Mouse (Mus musculus) kidney, postnatal 14 days (tissue): Measurements from ENCODE around the gene Crnn.

Experiments used
- DNase-seq: peaks from one replicate; pipeline ENCODE4 v3.0.0; 2022; ENCODE audit warnings: mixed read lengths

Gene Crnn

DNA sequence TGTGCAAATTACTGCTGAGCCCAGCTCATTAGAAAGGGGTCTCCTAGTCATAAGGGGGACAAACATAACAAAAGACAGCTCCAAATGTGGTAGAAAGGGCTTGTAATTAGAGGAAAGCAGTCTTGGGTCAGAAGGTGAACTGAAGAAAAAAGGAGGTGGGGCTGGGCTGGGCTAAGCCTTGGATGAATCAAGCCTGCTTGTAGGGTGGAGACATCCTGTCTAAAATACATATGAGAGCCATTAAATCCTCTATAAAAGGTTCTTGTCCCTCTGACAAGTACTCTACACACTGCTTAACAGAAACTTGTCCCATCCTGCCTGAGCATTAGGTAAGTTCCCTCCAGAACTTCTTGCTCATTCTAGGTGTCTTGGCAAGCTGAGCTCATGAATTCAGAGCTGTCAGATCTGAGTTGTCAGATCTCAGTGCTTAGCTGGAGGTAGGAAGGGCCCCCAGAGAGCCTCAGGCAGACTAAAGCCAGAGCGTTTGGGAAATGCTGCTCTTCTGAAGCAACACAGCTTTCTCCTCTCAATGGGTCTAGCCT is at the start of gene Crnn:
TSS of gene Crnn (plus strand) at position 278 of the 542 bp plus-strand sequence.
- DNase-seq: no peak

DNA sequence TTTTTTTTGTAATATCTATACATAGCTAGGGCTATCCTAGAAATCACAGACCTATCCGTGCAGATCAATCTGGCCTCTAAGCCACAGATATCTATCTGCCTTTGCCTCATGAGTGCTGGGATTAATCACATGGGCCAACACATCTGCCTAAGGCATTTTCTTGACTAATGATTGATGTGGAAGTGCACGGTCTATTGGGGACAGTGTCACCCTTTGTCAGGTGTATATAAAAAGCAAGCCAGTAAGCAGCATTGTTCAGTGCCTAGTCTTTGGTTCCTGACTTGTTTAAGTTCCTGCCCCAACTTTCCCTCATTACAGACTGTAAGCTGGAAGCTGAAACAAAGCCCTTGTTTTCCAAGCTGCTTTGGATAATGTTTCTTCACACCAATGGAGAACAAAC is 48.1 kb upstream of the Crnn start:
- no peak for DNase-seq

DNA sequence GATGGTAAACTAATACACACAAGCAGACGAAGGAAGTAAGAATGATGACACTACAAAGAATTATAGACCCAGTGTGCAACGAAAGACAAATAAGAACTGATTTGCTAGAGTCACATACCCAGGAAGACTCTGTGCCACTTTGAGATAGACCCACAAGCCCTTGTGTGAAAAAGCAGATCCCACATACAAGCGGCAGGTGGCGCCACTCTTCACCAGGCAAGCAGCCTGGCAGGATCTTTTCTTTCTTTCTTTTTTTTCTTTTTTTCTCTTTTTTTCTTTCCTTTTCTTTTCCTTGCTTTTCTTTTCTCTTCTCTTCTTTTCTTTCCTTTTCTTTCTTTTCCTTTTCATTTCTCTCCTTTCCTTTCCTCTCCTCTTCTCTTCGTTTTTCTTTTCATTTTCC is 32.9 kb upstream of the Crnn start:
- DNase-seq: no peak

DNA sequence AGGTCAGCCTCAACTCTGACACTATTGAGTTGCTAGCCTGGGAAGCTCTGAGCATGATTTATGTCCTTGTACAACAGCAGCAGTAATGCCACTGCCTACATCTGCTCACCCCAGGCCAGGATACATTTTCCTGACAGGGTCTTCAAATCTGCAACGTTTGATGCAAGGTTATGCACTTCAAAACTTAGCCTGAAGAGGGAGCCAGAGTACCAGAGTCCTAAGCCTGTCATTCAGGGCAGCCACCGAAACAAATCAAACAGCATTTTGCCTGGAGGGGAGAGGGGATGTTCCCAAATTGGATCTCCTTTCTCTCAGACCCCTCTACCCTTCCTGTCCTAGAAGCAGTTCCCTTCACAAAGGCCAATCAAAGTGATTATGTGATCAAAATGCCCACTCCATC is 30.1 kb upstream of the Crnn start:
- peak; percentile 23 for DNase-seq

DNA sequence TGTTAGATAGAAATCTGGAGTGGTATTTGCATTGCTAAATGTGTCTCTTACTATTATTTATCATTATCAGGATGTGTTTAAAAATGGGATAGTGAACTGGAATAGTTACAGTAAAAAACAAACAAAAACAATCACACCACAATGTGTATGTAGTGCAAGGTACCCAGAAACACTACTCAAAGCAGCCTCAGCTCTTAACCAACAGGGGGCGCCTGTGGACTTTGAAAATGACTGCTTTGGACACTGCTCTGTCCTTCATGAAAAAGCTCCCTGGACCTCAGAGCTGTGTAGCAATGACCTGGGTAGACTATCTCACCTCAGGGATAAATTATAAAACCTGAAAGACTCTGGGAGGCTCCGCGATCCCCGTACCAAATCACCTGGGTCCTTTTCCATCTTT is 25.5 kb upstream of the Crnn start:
- no peak for DNase-seq

DNA sequence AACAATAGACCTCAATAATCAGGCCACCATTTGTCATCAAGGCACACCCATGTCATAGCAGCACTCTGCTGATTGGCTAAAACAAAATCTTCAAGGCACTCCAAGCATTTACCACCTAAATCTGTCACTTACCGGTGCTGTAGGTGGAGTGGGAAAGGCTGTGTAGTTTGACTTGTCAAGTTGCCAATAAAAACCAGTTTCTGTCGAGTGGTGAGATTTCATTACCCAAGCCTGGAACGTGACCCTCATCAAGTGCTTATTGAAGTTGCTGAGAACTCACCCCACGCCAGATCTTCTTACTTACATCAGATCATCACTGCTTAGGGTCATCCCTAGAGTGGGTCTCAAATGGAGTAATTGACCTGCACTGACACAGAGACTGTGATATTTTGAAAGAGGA is 16.5 kb upstream of the Crnn start:
- DNase-seq: no peak

DNA sequence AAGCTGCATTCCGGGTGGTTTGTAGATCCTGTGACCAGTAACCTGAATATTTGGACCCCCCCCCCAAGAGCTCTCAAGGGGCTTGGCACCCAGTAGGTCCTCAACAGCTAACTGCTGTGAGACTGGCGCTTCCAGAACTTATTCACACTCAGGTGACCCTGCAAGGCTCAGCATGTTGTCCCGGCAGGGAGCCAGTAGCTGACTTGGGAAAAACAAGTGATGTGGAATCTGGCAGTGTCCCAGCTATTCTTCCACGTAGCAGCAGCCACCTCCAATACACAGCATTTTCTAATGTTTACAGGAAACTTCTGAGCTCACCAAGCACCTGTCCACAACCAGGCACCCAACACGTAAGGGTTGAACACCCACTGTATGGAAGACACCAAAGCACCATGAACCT is 15.5 kb upstream of the Crnn start:
- DNase-seq: peak; percentile 65

DNA sequence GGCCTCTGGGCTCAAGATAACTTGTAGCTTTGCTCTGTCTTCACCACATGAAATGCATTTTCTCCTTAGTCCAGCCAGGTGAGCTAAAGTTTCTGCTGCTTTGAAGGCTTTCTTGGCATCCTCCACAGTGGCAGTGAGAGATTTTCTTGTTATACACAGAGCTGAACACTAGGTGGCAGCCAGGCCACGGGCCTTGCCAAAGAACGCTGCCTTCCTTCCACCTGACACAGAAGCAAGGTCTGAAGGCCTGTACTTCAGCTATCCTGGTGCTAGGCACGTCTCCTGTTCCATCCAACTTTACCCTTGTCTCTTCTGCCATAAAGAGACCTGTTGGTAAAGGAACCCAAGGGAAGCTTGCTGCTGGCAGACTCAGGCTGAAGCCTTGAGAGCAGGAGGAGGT is 14.1 kb upstream of the Crnn start:
- DNase-seq: peak; percentile 65

DNA sequence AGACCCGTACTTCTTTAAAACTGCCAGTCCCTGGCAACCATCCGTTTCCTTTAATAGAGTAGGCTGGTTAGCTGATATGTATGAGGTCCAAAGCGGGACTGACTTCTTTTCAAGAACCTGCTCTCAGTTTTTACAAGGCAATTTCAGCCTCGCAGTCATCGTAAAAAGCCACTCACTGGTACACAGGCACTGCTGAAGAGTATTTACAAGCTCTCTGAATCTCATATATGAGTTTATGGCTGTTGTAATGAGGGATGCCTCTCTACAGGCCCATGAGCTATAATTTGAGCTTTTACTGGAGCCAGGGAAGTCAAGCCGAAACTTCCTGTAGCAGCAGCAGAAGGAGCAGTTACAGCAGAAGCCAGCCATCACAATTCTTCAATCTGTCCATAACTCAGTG is 17.9 kb downstream of the Crnn start:
- DNase-seq: no peak

DNA sequence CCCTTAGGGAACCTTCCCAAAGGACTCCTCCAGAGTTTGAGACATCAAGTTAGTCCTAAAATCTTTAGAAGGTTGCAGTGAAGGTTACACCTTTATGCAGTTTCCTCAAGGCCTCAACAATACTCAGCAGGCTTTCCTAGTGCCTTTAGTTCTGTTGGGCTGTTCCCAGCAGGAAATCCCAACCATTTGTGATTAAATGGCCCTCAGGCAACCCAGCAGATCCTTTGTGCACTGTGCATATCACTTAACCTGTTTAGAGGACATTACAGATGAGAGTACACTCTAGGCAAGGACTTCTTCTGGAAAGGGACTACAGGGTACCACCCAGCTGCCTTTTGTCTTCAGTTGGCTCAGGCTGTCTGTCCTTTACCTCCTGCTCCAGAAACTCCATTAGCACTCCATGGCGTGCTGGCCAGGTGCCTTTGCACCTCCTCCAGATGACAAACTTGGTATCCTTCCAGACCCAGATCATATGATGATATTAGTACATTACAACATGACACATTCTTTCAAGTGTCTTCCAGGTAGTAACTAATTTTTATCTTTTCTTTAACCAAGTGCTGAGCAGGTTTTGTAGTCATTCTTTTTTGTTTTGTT is 18.5 kb downstream of the Crnn start:
- no peak for DNase-seq

DNA sequence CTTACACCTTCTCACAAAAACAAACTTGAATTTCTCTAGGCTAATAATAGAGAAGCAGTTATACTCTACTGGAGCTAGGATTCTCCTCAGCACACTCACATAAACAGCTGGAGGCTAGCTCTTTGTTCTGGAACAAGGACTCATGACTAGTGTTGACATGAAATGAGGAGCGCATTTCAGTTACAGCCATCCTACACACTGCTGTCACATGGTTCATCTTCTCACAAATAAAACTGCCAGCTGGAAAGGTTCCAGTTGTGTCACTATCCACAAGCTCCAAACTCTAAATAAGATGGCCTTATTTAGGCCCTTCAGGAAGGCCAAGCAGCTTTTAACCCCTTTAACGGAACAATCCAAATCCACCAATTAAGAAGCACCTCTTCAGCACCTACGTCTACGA is 36.3 kb downstream of the Crnn start:
- no peak for DNase-seq

DNA sequence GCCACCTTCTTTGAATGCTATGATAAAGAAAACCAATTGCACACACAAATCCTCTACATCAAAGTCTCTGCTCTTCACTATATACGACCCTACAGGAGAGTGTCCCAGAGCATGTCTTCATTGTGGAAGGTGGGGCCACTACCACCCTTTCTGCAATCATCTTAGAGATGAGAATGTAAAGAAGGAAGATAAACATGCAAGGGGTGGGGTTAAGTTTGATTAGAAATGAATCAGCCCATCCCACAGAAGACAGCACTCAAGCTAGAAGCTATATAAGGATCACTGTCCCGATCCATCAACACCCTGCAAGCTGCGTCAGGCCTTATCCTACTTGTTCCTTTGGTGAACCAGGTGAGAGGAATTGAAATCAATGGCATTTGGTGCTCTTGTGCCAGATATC is 52.4 kb downstream of the Crnn start, which contains the start of gene Flg2:
TSS of gene Flg2 (plus strand) at position 301 of the 400 bp plus-strand sequence.
- DNase-seq: no peak
